In genomic region chr17:50373496-50374141, GRCm38 (mm10) we compare ENCODE assay signal across 18 mouse cellular contexts.
"Had no signal": no experiment of that assay in that cellular context is flagged by ENCODE, and none has a peak within 500 bp of the region (broad histone marks: within the 10 kb centered on the region; RNA-seq: fewer than 3 reads in every experiment).

No protein-coding gene starts in this region.

- H3K36me3 ChIP-seq: liver, embryonic 13.5 days; neural tube, embryonic 12.5 days; neural tube, embryonic 15.5 days had no signal

- H3K9ac ChIP-seq: liver, embryonic 13.5 days; neural tube, embryonic 12.5 days; neural tube, embryonic 15.5 days had no signal

- H3K4me1 ChIP-seq: liver, embryonic 13.5 days; neural tube, embryonic 12.5 days; neural tube, embryonic 15.5 days had no signal

- H3K4me3 ChIP-seq: left cerebral cortex, adult 2 months; liver, embryonic 13.5 days; neural tube, embryonic 12.5 days; neural tube, embryonic 15.5 days had no signal

- H3K27me3 ChIP-seq: liver, embryonic 13.5 days; neural tube, embryonic 12.5 days; neural tube, embryonic 15.5 days had no signal

- H3K4me2 ChIP-seq: liver, embryonic 13.5 days; midbrain, embryonic 11.5 days; neural tube, embryonic 12.5 days; neural tube, embryonic 15.5 days had no signal

- DNase-seq: kidney, postnatal 10 days; kidney, postnatal 36 days; layer of hippocampus, postnatal 36 days; liver, embryonic 13.5 days; lung, adult 2 months; lung, postnatal 14 days; lung, postnatal 4 days; midbrain, embryonic 14.5 days; right cerebral cortex, adult 18-20 months; right cerebral cortex, postnatal 14 days; spleen, adult 18-20 months; thymus, adult 18-20 months; thymus, postnatal 14 days; thymus, postnatal 4 days had no signal

- H3K27ac ChIP-seq: left cerebral cortex, adult 2 months; liver, embryonic 13.5 days; neural tube, embryonic 12.5 days; neural tube, embryonic 15.5 days had no signal

- H3K9me3 ChIP-seq: liver, embryonic 13.5 days; neural tube, embryonic 12.5 days; neural tube, embryonic 15.5 days had no signal
